In the genomic region with DNA sequence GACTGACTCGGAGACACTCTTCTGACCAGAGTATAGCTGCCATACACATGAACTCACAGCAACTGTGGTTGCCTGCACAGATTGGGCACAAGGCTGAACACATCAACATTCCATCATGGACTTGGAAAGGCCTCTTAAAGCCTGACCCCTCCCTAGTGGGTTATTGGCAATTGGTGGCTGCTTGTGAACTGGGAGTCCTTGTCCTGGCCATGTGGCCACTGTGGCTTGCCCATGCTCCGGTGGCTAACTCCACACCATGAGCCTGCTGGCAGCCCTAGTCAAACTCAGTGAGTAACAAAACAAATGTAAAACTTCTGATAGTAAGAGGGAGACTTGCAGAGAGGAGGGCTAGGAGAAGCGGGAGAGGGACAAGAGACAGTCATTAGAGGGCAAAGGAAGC, we compare ENCODE assay signal across 14 mouse cellular contexts.
"Had no signal": no experiment of that assay in that cellular context is flagged by ENCODE, and none has a peak within 500 bp of the region (broad histone marks: within the 10 kb centered on the region; RNA-seq: fewer than 3 reads in every experiment).

No protein-coding gene starts in this region.

- H3K4me3 ChIP-seq: kidney, embryonic 15.5 days; limb, embryonic 15.5 days; liver, embryonic 12.5 days; midbrain, embryonic 10.5 days; midbrain, embryonic 15.5 days; neural tube, embryonic 13.5 days; stomach, embryonic 15.5 days had no signal

- DNase-seq: kidney, postnatal 36 days; layer of hippocampus, adult 9-11 months; layer of hippocampus, postnatal 36 days; retina, postnatal 1 day; right cerebral cortex, postnatal 14 days; thymus, adult 2 months; thymus, postnatal 25 days had no signal

- H3K9me3 ChIP-seq: kidney, embryonic 15.5 days; limb, embryonic 15.5 days; liver, embryonic 12.5 days; midbrain, embryonic 10.5 days; midbrain, embryonic 15.5 days; neural tube, embryonic 13.5 days; stomach, embryonic 15.5 days had no signal

- H3K27me3 ChIP-seq: kidney, embryonic 15.5 days; limb, embryonic 15.5 days; liver, embryonic 12.5 days; midbrain, embryonic 15.5 days; neural tube, embryonic 13.5 days; stomach, embryonic 15.5 days had no signal

- H3K4me1 ChIP-seq: limb, embryonic 15.5 days; neural tube, embryonic 13.5 days had no signal

- H3K4me2 ChIP-seq: kidney, embryonic 15.5 days; limb, embryonic 15.5 days; liver, embryonic 12.5 days; midbrain, embryonic 15.5 days; neural tube, embryonic 13.5 days; stomach, embryonic 15.5 days had no signal

- H3K27ac ChIP-seq: limb, embryonic 15.5 days; liver, embryonic 12.5 days; midbrain, embryonic 10.5 days; midbrain, embryonic 15.5 days; neural tube, embryonic 13.5 days had no signal

- H3K36me3 ChIP-seq: kidney, embryonic 15.5 days; limb, embryonic 15.5 days; liver, embryonic 12.5 days; midbrain, embryonic 10.5 days; midbrain, embryonic 15.5 days; neural tube, embryonic 13.5 days; stomach, embryonic 15.5 days had no signal

- H3K9ac ChIP-seq: kidney, embryonic 15.5 days; limb, embryonic 15.5 days; liver, embryonic 12.5 days; midbrain, embryonic 15.5 days; neural tube, embryonic 13.5 days; stomach, embryonic 15.5 days had no signal

- ATAC-seq: midbrain, embryonic 15.5 days had no signal
